Mouse (Mus musculus): ENCODE results near the gene Ddx31. TPM values are rescaled to one million over a fixed set of nuclear protein-coding genes. Genes with fewer than 3 reads are reported as not detected.

Ddx31 gene
- total RNA-seq, 2 experiments from 2014 or later = 13.0 to 13.4 TPM

- intact Hi-C loops (cut with DNase I) = no loop called here
- DNase-seq = peak; percentile 79
These were observed 20.6 kb downstream of the Ddx31 start for GRCm38 (mm10) chr2:28860678-28861423.

DNA sequence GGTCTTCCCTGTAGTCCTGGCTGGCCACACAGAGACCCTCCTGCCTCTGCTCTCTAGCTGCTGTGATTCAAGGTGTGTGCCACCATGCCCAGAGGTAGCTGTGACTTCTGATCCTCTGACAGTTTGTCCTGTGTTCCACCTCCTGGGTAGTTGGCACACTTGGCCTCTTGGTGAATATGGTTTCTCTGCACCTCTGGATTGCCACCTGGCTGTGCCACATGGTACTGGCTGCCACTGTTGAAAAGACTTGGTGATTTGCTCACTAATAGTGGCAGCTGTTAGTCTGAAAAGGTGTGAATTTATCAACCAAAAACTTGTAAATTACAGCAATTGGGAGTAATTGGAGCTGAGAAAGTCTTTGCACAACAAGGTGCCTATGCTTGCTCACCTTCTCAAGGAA, 23.7 kb downstream of the Ddx31 start:
- intact Hi-C loops (cut with DNase I) = no loop called here
- DNase-seq = no peak

DNA sequence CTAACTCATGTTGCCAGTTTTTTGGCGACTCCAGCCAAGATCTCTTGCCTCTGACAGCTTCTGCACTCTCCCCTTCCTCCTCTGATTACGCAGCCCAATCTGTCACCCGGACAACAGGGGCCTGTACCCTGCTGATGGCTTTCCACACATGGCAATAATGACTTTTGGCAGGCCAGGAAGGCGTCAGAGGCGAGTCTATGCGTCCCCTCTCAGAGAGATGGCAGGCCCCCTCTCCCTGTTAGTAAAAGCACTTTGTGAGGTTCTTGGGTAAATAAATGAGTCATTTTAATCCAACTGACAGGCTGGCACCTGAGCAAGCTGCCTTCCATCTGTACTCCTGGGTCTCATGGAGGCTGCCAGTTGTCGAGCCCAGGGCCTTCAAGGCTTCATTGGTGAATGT, 27.3 kb downstream of the Ddx31 start:
- peak; percentile 91 for DNase-seq
- intact Hi-C loops (cut with DNase I) = no loop called here

DNA sequence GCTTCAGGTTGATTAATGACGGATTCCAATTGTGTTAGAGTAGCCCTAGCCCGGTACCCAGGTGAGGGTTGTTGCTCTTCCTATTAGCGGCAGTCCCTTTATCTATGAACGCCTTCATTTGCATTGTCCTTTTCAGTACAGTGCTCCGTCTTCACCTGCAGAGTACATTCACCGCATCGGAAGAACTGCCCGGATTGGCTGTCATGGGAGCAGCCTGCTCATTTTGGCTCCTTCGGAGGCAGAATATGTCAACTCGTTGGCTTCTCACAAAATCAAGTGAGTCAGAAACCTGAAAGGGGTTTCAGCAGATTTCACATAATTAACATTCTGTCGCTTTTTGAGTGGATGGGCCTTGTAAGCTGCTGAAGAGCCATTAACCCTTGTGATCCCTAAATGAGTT, 35.3 kb downstream of the Ddx31 start:
- intact Hi-C loops (cut with DNase I) = no loop called here
- no peak for DNase-seq

DNA sequence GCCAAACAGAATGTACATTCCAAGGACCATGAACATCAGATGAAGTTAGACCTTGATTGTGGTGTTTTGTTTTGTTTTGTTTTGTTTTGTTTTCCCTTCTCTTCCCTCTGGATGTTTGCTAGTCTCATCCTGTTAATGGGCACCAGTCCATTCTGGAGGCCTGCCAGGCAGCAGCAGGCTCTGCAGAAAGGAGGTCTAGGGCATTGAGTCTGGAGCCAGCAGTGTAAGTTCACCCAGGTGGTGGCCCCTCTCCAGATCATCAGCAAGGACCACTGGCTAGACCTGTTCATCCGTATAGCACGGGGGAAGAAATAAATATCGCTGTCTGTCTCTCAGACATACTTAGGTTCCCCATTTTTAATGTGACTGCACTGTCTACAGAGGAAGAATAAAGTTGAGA, 41.1 kb downstream of the Ddx31 start:
- DNase-seq = peak; percentile 94

GRCm38 (mm10) chr2:28882047-28882446, 41.8 kb downstream of the Ddx31 start:
- no peak for DNase-seq
- intact Hi-C loops (cut with DNase I) = no loop called here

More for the DNA sequence above, 41.1 kb downstream of the Ddx31 start:
- intact Hi-C loops (cut with DNase I) = no loop called here

- intact Hi-C loops (cut with DNase I) = no loop called here
- peak; percentile 52 for DNase-seq
These were observed 42.8 kb downstream of the Ddx31 start for GRCm38 (mm10) chr2:28882826-28883485.

GRCm38 (mm10) chr2:28884914-28885313, 44.7 kb downstream of the Ddx31 start:
- no peak for DNase-seq
- intact Hi-C loops (cut with DNase I) = no loop called here

- DNase-seq = no peak
- intact Hi-C loops (cut with DNase I) = no loop called here
These were observed 52.6 kb downstream of the Ddx31 start for GRCm38 (mm10) chr2:28892796-28893195.

DNA sequence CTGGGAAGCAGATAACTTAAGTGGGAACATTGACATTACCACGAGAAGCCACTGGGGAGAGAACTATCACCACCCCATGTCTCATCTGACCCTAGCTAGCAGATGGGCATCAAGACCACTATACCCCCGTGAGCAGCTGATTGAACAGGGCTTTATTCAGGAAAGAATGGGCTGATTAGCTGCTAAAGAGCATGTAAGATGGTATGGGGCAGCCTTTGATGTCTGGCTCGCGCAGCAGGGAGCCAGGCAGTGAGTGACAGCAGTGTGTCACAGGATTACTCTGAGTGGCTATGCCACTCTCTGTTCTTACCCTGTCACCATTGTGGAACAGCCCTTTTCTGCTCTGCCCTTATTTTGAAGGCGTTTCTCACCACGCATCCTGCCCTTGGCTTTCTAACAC, 53.3 kb downstream of the Ddx31 start:
- intact Hi-C loops (cut with DNase I) = no loop called here
- no peak for DNase-seq

DNA sequence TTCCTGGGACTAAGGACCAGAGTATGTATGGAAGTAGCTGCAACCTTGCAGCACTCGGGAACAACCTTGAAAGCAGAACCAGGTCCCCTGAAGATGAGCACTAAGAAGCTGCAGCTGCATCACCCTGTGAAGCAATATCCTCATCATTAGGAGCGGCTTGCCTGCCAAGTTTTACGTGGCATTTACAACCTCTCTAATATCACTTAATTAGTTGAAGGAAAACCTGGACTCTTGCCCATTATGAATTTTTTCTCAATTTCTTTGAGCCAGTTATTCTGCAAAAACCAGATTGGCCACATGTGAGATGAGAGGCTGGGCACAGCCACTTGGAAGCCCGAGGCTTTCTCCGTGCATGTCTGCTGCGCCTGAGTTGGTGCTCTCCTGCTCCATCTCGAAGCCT, 55.7 kb downstream of the Ddx31 start:
- no peak for DNase-seq
- intact Hi-C loops (cut with DNase I) = no loop called here

- intact Hi-C loops (cut with DNase I) = no loop called here
- no peak for DNase-seq
These were observed 57.2 kb downstream of the Ddx31 start for GRCm38 (mm10) chr2:28897340-28897899.

- DNase-seq = no peak
- intact Hi-C loops (cut with DNase I) = no loop called here
These were observed 62.1 kb downstream of the Ddx31 start for GRCm38 (mm10) chr2:28902291-28902690.

DNA sequence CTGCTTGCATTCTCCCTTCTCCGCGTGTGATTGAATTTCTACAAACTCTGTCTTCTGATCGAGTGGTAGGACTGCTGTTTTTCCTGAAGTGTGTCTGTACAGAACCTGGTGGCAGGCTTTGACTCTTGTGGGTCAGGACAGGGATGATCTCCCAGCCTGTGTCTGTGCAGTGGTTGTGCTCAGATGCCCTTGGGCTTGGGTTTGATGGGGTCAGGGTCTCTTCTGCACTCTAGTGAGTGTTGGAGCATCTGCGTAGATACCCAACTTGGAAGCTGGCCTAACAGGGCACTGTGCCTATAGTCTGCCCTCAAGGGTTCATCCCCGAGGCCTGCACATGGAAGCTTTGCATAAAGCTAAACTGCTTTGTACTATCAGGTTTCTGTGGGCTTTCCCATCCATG, 63.7 kb downstream of the Ddx31 start:
- intact Hi-C loops (cut with DNase I) = no loop called here

GRCm38 (mm10) chr2:28904786-28905185, 64.6 kb downstream of the Ddx31 start:
- intact Hi-C loops (cut with DNase I) = no loop called here
- no peak for DNase-seq

More for the DNA sequence above, 63.7 kb downstream of the Ddx31 start:
- DNase-seq = peak; percentile 78

DNA sequence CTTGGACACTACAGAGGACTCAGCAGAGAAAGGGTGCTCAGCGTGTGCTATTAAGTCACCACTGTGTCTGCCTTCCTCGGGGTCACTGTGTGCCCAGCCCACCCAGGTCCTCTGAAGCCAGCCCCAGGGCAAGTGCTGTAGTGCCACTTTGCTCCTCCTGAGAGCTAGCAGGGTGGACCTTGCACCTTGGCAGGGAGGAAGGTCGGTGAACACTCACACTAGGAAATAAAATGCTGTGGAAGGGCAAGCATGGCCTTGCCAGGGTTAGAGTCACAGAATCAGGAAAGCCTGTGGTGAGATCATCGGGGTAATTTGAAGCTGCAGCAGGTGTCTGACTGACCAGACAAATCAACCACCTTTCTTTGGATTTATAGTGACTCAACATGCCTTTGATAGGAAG, 65.4 kb downstream of the Ddx31 start:
- no peak for DNase-seq
- intact Hi-C loops (cut with DNase I) = no loop called here

GRCm38 (mm10) chr2:28907691-28908388, 67.6 kb downstream of the Ddx31 start:
- DNase-seq = no peak
- intact Hi-C loops (cut with DNase I) = no loop called here

DNA sequence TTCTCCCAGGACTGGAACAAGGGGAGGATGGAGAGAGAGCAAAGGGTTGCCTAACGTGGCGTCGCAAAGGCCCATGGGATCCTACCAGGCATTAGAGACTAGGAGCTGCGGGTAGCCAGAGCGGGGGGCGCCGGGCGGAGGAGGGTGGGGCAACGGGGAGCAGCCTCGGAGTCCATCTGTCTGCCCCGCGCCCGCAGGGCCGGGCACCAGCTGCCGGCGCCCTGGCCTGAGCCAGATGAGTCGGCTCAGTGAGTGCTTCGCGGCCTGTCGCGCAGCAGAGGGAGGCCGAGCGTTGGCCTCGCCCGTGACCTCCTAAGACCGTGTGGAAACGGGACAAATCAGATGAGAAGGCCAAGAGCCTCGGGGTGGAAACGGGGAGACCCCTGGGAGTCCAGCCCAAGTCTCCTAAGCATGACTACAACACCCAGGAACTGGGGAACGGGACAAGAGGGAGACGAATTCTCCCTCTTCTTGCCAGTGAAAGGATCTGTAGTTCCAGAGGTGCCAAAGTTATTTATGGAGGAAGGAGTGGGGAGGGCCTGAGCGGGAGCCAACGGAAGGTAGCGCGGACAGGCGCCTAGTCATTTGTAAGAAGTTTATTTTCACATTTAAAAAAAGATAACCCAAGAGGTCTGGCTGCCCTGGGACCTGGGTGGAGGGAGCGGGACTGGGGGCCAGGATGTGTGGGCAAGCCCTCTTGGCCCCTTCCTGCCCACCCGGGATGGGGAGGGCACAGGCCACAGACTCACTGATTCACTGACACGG, 68.4 kb downstream of the Ddx31 start:
- peak; percentile 84 for DNase-seq
- intact Hi-C loops (cut with DNase I) = no loop called here

DNA sequence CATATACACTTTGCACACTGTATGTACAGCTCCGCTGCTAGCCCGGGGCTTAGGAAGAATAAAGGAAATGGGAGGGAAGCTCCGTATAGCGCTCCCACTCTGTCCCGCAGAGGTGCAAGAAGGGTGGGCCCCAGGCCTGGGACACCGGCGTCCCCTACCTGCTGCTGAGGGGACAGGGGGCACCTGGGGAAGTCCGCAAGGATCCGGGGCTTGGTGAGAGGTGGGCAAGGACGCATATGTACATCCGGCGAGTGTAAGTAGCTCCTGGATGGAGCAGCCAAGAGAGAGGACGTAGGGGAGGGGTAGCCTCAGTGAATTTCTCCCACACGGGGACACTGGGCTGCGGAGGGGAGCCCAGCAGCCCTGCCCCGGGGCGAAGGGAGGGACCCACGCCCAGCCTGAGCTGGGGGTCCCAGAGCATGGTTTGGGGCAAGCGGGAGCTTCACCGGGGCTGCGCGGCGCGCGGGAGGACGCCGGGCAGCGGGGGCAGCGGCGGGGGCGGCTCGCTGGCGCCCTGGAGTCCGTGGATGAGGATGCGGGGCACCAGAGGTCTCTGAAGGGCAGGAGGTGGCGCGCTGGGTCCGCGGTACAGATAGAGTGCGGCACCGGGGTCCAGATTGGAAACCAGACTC, 69.1 kb downstream of the Ddx31 start:
- intact Hi-C loops (cut with DNase I) = no loop called here
- DNase-seq = no peak
